Mouse (Mus musculus): ENCODE data around the gene Opalin. TPM values are rescaled to one million over a fixed set of nuclear protein-coding genes. Genes with fewer than 3 reads are reported as not detected.

The Opalin gene
- polyA plus RNA-seq, 1 experiment from 2014 or later: 0.08 TPM

- H3K4me3 ChIP-seq (ENCODE audit: low read depth, low read length): no peak overlapping the region
- TF ChIP-seq EP300 (IDR thresholded peaks at IDR 0.05): no peak
- no peak for TF ChIP-seq CTCF (IDR thresholded peaks at IDR 0.05)
- no peak overlapping the region for H3K27ac ChIP-seq (ENCODE audit: low read length)
- H3K27me3 ChIP-seq (replicated peaks; ENCODE audit: insufficient read depth, low read length): no peaks in the 10 kb centered on the region
- no peak for ATAC-seq
- WGBS: 85% methylated on average over 6 of the region's 6 CpGs
- no peak overlapping the region for H3K4me2 ChIP-seq (replicated peaks; ENCODE audit: low read depth, low read length)
- H3K4me1 ChIP-seq (ENCODE audit: insufficient read depth, low read depth, low read length): no peaks in the 10 kb centered on the region
- H3K36me3 ChIP-seq (ENCODE audit: insufficient read depth, low read length): no peaks in the 10 kb centered on the region
- no peaks in the 10 kb centered on the region for H3K9me3 ChIP-seq (ENCODE audit: low read length)
- no peak for DNase-seq (ENCODE audit: low spot score)
- H3K9ac ChIP-seq (replicated peaks; ENCODE audit: low read depth): no peak overlapping the region
These were observed 9.4 kb upstream of the Opalin start for GRCm38 (mm10) chr19:41086289-41086688.

- DNase-seq (ENCODE audit: low spot score): no peak
These were observed 6.7 kb upstream of the Opalin start for GRCm38 (mm10) chr19:41083646-41084045.

DNA sequence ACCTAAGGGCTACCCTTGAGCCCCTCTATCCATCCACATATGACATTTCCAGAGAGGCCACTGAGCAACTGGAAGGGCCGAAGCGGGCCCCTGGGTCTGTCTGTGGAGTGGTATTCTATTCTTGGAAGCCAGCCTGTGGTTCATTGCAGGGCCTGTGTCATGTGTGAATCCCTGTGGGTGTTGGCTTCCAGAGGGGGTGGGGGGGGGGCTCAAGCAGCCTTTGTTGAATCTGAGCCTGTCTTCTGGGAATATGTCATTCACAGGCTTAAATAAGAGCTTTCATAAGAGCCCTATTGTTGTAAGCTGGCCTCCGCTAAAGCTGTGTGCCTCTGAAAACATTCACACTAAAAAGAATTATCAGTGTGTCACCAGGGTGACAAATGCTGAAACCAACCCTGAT is 4.7 kb upstream of the Opalin start:
- WGBS: 80% methylated on average over 3 of the region's 3 CpGs

More at GRCm38 (mm10) chr19:41083646-41084045, 6.7 kb upstream of the Opalin start:
- H3K9ac ChIP-seq (replicated peaks; ENCODE audit: low read depth): no peak overlapping the region
- TF ChIP-seq EP300 (IDR thresholded peaks at IDR 0.05) (no peak), CTCF (IDR thresholded peaks at IDR 0.05) (no peak)
- no peaks in the 10 kb centered on the region for H3K9me3 ChIP-seq (ENCODE audit: low read length)
- H3K27me3 ChIP-seq (replicated peaks; ENCODE audit: insufficient read depth, low read length): no peaks in the 10 kb centered on the region
- H3K27ac ChIP-seq (ENCODE audit: low read length): no peak overlapping the region
- H3K4me3 ChIP-seq (ENCODE audit: low read depth, low read length): no peak overlapping the region
- H3K36me3 ChIP-seq (ENCODE audit: insufficient read depth, low read length): no peaks in the 10 kb centered on the region
- 85% methylated on average over 14 of the region's 14 CpGs for WGBS
- no peak overlapping the region for H3K4me2 ChIP-seq (replicated peaks; ENCODE audit: low read depth, low read length)
- no peaks in the 10 kb centered on the region for H3K4me1 ChIP-seq (ENCODE audit: insufficient read depth, low read depth, low read length)
- ATAC-seq: no peak

DNA sequence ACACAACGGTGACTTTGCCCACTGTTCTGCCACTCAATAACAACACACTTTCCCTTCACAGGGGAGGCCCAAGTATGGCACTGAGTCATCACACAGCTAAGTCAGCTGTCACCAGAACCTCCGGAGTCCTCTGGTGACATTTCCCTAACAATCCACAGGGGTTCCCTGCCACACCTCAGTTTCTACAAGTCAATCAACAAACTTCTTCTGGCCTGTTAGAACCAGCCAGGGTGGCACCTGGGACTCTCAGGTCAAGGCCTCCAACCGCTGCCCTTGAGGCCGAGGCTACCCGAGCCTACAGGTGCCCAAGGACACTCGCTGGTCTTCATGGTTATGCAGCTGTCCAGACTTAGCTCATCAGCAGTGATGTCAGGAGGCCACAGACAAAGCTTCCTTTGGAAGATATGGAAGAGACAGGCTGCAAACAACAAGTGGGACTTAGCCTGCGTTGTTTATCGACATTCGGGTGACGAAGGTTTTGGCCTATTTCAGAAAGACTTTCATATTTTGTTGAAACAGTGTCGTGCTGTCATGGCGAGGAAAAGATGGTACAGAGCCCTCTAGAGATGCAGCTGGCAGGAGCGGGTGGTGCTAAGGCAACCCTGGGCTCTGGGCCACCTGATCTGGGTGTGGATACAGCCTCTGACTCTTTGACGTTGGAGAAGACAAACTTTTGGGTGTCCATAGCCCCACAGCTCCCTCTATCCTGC is 3.0 kb downstream of the Opalin start:
- Histone ChIP-seq H3K27me3 (replicated peaks; ENCODE audit: insufficient read depth, low read length) (no peaks in the 10 kb centered on the region), H3K27ac (ENCODE audit: low read length) (no peak overlapping the region), H3K4me1 (ENCODE audit: insufficient read depth, low read depth, low read length) (no peaks in the 10 kb centered on the region), H3K4me2 (replicated peaks; ENCODE audit: low read depth, low read length) (no peak overlapping the region), H3K36me3 (ENCODE audit: insufficient read depth, low read length) (no peaks in the 10 kb centered on the region), H3K9me3 (ENCODE audit: low read length) (no peaks in the 10 kb centered on the region), H3K4me3 (ENCODE audit: low read depth, low read length) (no peak overlapping the region), H3K9ac (replicated peaks; ENCODE audit: low read depth) (no peak overlapping the region)
- no peak for ATAC-seq
- WGBS: 79% methylated on average over 14 of the region's 14 CpGs
- no peak for DNase-seq (ENCODE audit: low spot score)
- TF ChIP-seq EP300 (IDR thresholded peaks at IDR 0.05) (no peak), CTCF (IDR thresholded peaks at IDR 0.05) (no peak)

More for the DNA sequence above, 4.7 kb upstream of the Opalin start:
- no peak overlapping the region for H3K9ac ChIP-seq (replicated peaks; ENCODE audit: low read depth)
- no peak overlapping the region for H3K27ac ChIP-seq (ENCODE audit: low read length)
- no peak for TF ChIP-seq EP300 (IDR thresholded peaks at IDR 0.05)
- no peak for TF ChIP-seq CTCF (IDR thresholded peaks at IDR 0.05)
- no peak for ATAC-seq
- H3K4me3 ChIP-seq (ENCODE audit: low read depth, low read length): no peak overlapping the region
- DNase-seq (ENCODE audit: low spot score): no peak
- H3K36me3 ChIP-seq (ENCODE audit: insufficient read depth, low read length): no peaks in the 10 kb centered on the region
- H3K27me3 ChIP-seq (replicated peaks; ENCODE audit: insufficient read depth, low read length): no peaks in the 10 kb centered on the region
- H3K9me3 ChIP-seq (ENCODE audit: low read length): no peaks in the 10 kb centered on the region
- no peaks in the 10 kb centered on the region for H3K4me1 ChIP-seq (ENCODE audit: insufficient read depth, low read depth, low read length)
- no peak overlapping the region for H3K4me2 ChIP-seq (replicated peaks; ENCODE audit: low read depth, low read length)

DNA sequence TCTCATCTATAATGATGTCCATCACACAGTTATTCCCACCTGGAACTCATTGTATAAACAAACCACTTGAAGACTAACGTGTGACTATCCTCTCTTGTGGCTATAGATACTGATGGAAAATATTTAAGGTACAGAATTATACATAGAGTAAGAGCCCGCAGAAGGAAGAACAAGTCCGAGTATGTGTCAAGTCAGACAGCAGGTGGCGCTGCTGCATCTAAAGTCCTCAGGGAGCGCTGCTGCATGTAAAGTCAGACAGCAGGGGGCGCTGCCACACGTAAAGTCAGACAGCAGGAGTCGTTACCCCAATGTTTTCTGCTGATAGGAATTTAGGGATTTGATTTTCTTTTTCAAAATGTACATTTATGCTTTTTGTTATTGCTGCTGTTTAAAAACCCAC is 5.4 kb downstream of the Opalin start:
- ATAC-seq (peak; percentile 43; the same call in 1 of the 2 replicates), DNase-seq (ENCODE audit: low spot score) (peak; percentile 93)
- Histone ChIP-seq H3K9me3 (ENCODE audit: low read length) (no peaks in the 10 kb centered on the region), H3K27ac (ENCODE audit: low read length) (no peak overlapping the region), H3K27me3 (replicated peaks; ENCODE audit: insufficient read depth, low read length) (no peaks in the 10 kb centered on the region), H3K9ac (replicated peaks; ENCODE audit: low read depth) (no peak overlapping the region), H3K4me3 (ENCODE audit: low read depth, low read length) (no peak overlapping the region), H3K4me2 (replicated peaks; ENCODE audit: low read depth, low read length) (no peak overlapping the region), H3K4me1 (ENCODE audit: insufficient read depth, low read depth, low read length) (no peaks in the 10 kb centered on the region), H3K36me3 (ENCODE audit: insufficient read depth, low read length) (no peaks in the 10 kb centered on the region)
- 5% methylated on average over 8 of the region's 8 CpGs for WGBS
- TF ChIP-seq CTCF (IDR thresholded peaks at IDR 0.05) (peak; percentile 99), EP300 (IDR thresholded peaks at IDR 0.05) (no peak)

- 47% methylated on average over 4 of the region's 4 CpGs for WGBS
- H3K4me3 ChIP-seq (ENCODE audit: low read depth, low read length): no peak overlapping the region
- DNase-seq (ENCODE audit: low spot score): no peak
- TF ChIP-seq CTCF (IDR thresholded peaks at IDR 0.05): no peak
- no peak overlapping the region for H3K4me2 ChIP-seq (replicated peaks; ENCODE audit: low read depth, low read length)
- no peak overlapping the region for H3K9ac ChIP-seq (replicated peaks; ENCODE audit: low read depth)
- ATAC-seq: no peak
- no peaks in the 10 kb centered on the region for H3K36me3 ChIP-seq (ENCODE audit: insufficient read depth, low read length)
- H3K4me1 ChIP-seq (ENCODE audit: insufficient read depth, low read depth, low read length): no peaks in the 10 kb centered on the region
- H3K27me3 ChIP-seq (replicated peaks; ENCODE audit: insufficient read depth, low read length): no peaks in the 10 kb centered on the region
- no peak overlapping the region for H3K27ac ChIP-seq (ENCODE audit: low read length)
- H3K9me3 ChIP-seq (ENCODE audit: low read length): no peaks in the 10 kb centered on the region
These were observed 22.2 kb downstream of the Opalin start for GRCm38 (mm10) chr19:41054702-41055101.

Data from lung, postnatal 0 days (tissue).